Mouse (Mus musculus) midbrain, embryonic 15.5 days (tissue): ENCODE data around the gene Cep112. TPM values are rescaled to one million over a fixed set of nuclear protein-coding genes. Genes with fewer than 3 reads are reported as not detected.

ENCODE experiments used
- ATAC-seq: fragments of 200-750 bp; cut with Nextera tagmentation; replicated peaks from 2 replicates; pipeline ENCODE4 v1.8.0; 2017; ENCODE audit warnings: moderate TSS enrichment
- H3K27ac ChIP-seq: fragments of 300-500 bp; sonication (generic); 2 replicates; pipeline ENCODE4 v1.5.1; 2015; ENCODE audit warnings: mild to moderate bottlenecking, inconsistent platforms
- H3K27me3 ChIP-seq: fragments of 300-500 bp; sonication (generic); replicated peaks from 2 replicates; pipeline ENCODE4 v1.6.1; 2015; ENCODE audit warnings: inconsistent platforms
- H3K36me3 ChIP-seq: fragments of 300-500 bp; sonication (generic); replicated peaks from 2 replicates; pipeline ENCODE4 v1.6.1; 2015; ENCODE audit warnings: inconsistent platforms
- H3K4me1 ChIP-seq: fragments of 300-500 bp; sonication (generic); 2 replicates; pipeline ENCODE4 v1.6.1; 2015; ENCODE audit warnings: inconsistent platforms
- H3K4me2 ChIP-seq: fragments of 300-500 bp; sonication (generic); 2 replicates; pipeline ENCODE4 v1.6.1; 2015; ENCODE audit warnings: inconsistent platforms, mild to moderate bottlenecking, moderate library complexity
- H3K4me3 ChIP-seq: fragments of 300-500 bp; sonication (generic); 2 replicates; pipeline ENCODE4 v1.5.1; 2015; ENCODE audit warnings: mild to moderate bottlenecking, inconsistent platforms
- H3K9ac ChIP-seq: fragments of 300-500 bp; sonication (generic); 2 replicates; pipeline ENCODE4 v1.6.1; 2015; ENCODE audit warnings: mild to moderate bottlenecking, inconsistent platforms
- H3K9me3 ChIP-seq: fragments of 300-500 bp; sonication (generic); 2 replicates; pipeline ENCODE4 v1.6.1; 2016; ENCODE audit warnings: inconsistent platforms
- WGBS: fragments of 180-500 bp; shearing (Covaris S2); methylation state at CpG from one replicate; pipeline ENCODE4 v1.1.7; 2015; ENCODE audit warnings: mixed read lengths; 5-methylcytosine and 5-hydroxymethylcytosine counted together
- polyA plus RNA-seq: library from polyadenylated mRNA; unstranded; fragments of >200 nt; fragmentation: Nextera tagmentation; extraction: Ambion mirVana; gene quantifications from 2 replicates; pipeline ENCODE4 v1.2.1, GENCODE M21; 2015

Cep112 gene
- polyA plus RNA-seq = 25.1 and 29.7 TPM in 2 replicates

GRCm38 (mm10) chr11:108424889-108425591, at the start of gene Cep112:
Gene Cep112, plus strand, starts transcription at chr11:108425192.
- ATAC-seq = peak; percentile 96
- H3K27me3 ChIP-seq = no peaks in the 10 kb centered on the region
- WGBS = under 1% methylated on average over 59 of the region's 61 CpGs
- peaks cover 24% of the 10 kb centered on the region for H3K4me1 ChIP-seq
- H3K9me3 ChIP-seq = no peaks in the 10 kb centered on the region
- H3K9ac ChIP-seq = peak within 1 kb of the TSS; percentile 47
- H3K36me3 ChIP-seq = no peaks in the 10 kb centered on the region
- H3K27ac ChIP-seq = peak within 1 kb of the TSS; percentile 55
- peak within 1 kb of the TSS; percentile 77 for H3K4me2 ChIP-seq
- peak within 1 kb of the TSS; percentile 60 for H3K4me3 ChIP-seq

DNA sequence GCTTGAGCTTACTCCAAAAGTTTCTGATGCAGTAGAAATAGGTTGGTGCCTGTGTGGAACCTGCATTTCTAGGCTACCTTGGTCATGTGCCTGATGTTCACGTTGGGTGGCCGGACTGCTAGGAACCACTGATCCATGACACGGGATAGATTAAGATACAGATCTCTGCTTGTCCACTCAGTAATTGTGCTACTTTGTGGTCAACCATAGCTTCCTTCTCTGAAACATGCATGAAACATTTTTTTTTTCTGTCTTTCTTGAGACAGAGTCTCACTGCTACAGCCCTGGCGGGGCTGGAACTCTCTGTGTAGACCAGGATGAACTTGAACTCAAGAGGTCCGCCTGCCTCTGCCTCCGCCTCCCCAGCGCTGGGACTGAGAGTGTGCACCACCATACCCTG, 48.2 kb upstream of the Cep112 start:
- Histone ChIP-seq H3K27me3 (no peaks in the 10 kb centered on the region), H3K4me3 (no peak overlapping the region), H3K27ac (no peak overlapping the region), H3K36me3 (no peaks in the 10 kb centered on the region), H3K4me1 (0 out of 2 replicates have a peak, but pooled peaks cover 4% of the 10 kb centered on the region), H3K9me3 (no peaks in the 10 kb centered on the region), H3K4me2 (no peak overlapping the region), H3K9ac (no peak overlapping the region)
- ATAC-seq = no peak
- WGBS = 91% methylated on average over 7 of the region's 7 CpGs

DNA sequence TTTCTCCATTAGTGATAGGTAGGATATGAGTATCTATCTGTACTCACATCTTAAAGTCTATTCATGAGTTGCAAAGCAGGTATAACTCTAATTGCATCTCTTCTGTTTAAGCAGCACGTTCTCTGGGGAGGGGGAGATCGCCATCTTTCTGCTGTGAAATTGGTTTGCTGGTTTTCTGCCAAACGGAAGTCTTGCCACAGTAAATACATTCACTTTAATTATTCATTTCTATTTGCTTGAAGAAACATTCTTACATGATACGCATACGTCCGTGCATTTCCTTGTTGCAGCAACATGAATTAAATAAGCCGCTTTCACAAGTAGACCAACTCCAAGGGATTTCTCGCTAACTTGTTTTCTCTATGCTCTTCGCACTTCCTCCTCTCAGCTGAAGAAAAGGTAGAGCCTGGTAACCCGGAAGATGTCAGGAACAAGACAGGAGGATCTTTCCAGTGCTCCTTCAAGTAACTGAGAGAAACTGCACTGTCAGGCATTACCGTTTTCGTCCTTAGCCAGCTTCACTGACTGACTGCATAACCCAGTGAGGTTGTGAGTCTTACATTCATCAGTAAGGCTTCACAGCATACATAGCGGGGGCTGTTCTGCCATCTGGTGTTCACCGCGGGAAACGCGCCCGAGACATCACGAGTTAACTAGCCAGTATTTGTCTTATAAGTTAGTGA, 47.2 kb upstream of the Cep112 start:
- 0 out of 2 replicates have a peak overlapping the region, but pooled peaks have one; percentile 45 for H3K27ac ChIP-seq
- H3K4me2 ChIP-seq = peak overlapping the region; percentile 25; the same call in 1 of the 2 replicates
- no peaks in the 10 kb centered on the region for H3K36me3 ChIP-seq
- no peaks in the 10 kb centered on the region for H3K27me3 ChIP-seq
- no peak overlapping the region for H3K9ac ChIP-seq
- 30% methylated on average over 19 of the region's 19 CpGs for WGBS
- H3K4me3 ChIP-seq = no peak overlapping the region
- H3K9me3 ChIP-seq = no peaks in the 10 kb centered on the region
- peak; percentile 93 for ATAC-seq
- H3K4me1 ChIP-seq = 0 out of 2 replicates have a peak, but pooled peaks cover 4% of the 10 kb centered on the region

GRCm38 (mm10) chr11:108378363-108378751, 46.6 kb upstream of the Cep112 start:
- WGBS = 79% methylated on average over 4 of the region's 4 CpGs
- Histone ChIP-seq H3K9ac (no peak overlapping the region), H3K36me3 (no peaks in the 10 kb centered on the region), H3K9me3 (no peaks in the 10 kb centered on the region), H3K4me1 (0 out of 2 replicates have a peak, but pooled peaks cover 4% of the 10 kb centered on the region), H3K4me2 (no peak overlapping the region), H3K27me3 (no peaks in the 10 kb centered on the region), H3K27ac (no peak overlapping the region), H3K4me3 (no peak overlapping the region)
- ATAC-seq = no peak

DNA sequence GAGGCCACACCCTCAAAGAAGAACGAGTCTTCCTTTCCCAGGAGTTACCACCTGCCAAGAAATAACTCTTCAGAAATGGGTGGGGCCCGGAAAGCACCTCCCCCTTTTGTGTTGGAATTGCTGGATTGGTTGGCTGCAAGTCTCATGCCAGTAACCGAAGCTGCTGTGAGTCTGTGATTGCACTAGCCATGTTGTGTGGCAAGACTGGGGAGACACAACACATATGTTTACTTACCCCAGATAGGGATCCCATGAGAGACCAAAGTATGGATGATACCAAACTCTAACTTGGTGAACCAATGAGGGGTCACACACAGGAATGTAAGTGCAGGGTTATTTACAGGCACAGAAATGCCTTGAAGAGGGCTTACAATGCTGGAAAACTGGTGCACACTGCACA, 42.3 kb upstream of the Cep112 start:
- H3K36me3 ChIP-seq = no peaks in the 10 kb centered on the region
- no peak for ATAC-seq
- WGBS = 82% methylated on average over 3 of the region's 3 CpGs
- H3K27me3 ChIP-seq = no peaks in the 10 kb centered on the region
- no peak overlapping the region for H3K9ac ChIP-seq
- peaks cover 7% of the 10 kb centered on the region; the same call in 1 of the 2 replicates for H3K4me1 ChIP-seq
- no peak overlapping the region for H3K4me2 ChIP-seq
- no peaks in the 10 kb centered on the region for H3K9me3 ChIP-seq
- H3K4me3 ChIP-seq = no peak overlapping the region
- no peak overlapping the region for H3K27ac ChIP-seq

- peaks cover 4% of the 10 kb centered on the region; the same call in 1 of the 2 replicates for H3K4me1 ChIP-seq
- no peaks in the 10 kb centered on the region for H3K36me3 ChIP-seq
- WGBS = 49% methylated on average over 4 of the region's 4 CpGs
- no peak overlapping the region for H3K4me2 ChIP-seq
- H3K27ac ChIP-seq = no peak overlapping the region
- no peaks in the 10 kb centered on the region for H3K9me3 ChIP-seq
- ATAC-seq = no peak
- H3K27me3 ChIP-seq = no peaks in the 10 kb centered on the region
- no peak overlapping the region for H3K4me3 ChIP-seq
- no peak overlapping the region for H3K9ac ChIP-seq
Measured at GRCm38 (mm10) chr11:108384920-108385665, 39.9 kb upstream of the Cep112 start.

- no peak overlapping the region for H3K9ac ChIP-seq
- 84% methylated on average over 1 of the region's 1 CpGs for WGBS
- no peaks in the 10 kb centered on the region for H3K27me3 ChIP-seq
- no peak overlapping the region for H3K4me3 ChIP-seq
- H3K36me3 ChIP-seq = no peaks in the 10 kb centered on the region
- peaks cover 4% of the 10 kb centered on the region; the same call in 1 of the 2 replicates for H3K4me1 ChIP-seq
- H3K27ac ChIP-seq = no peak overlapping the region
- ATAC-seq = no peak
- no peak overlapping the region for H3K4me2 ChIP-seq
- no peaks in the 10 kb centered on the region for H3K9me3 ChIP-seq
Measured at GRCm38 (mm10) chr11:108385666-108386024, 39.3 kb upstream of the Cep112 start.

DNA sequence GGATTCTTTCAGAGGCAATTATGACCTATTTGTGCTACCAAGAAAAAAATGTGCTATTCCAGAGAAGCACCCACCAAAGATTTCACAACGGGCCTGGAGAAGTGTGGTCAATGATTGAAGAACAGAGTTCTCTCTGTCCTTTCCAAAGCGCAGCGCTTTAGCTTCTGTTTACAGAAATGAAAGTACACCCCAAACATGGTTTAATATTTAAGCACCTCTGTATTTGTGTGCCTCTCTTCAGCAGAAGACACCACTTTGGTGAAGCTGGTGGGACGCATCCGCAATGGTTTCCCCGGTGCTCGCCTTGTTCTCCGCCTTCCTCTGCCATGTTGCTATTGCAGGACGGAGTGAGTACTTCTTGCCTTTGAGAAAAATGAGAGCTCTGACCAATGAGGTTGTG, 29.9 kb upstream of the Cep112 start:
- Histone ChIP-seq H3K27me3 (no peaks in the 10 kb centered on the region), H3K36me3 (no peaks in the 10 kb centered on the region), H3K9me3 (no peaks in the 10 kb centered on the region), H3K9ac (no peak overlapping the region), H3K4me1 (no peaks in the 10 kb centered on the region), H3K4me3 (no peak overlapping the region), H3K27ac (no peak overlapping the region), H3K4me2 (no peak overlapping the region)
- ATAC-seq = no peak
- WGBS = 95% methylated on average over 9 of the region's 9 CpGs

- ATAC-seq = no peak
Measured at GRCm38 (mm10) chr11:108396076-108396829, 28.7 kb upstream of the Cep112 start.

DNA sequence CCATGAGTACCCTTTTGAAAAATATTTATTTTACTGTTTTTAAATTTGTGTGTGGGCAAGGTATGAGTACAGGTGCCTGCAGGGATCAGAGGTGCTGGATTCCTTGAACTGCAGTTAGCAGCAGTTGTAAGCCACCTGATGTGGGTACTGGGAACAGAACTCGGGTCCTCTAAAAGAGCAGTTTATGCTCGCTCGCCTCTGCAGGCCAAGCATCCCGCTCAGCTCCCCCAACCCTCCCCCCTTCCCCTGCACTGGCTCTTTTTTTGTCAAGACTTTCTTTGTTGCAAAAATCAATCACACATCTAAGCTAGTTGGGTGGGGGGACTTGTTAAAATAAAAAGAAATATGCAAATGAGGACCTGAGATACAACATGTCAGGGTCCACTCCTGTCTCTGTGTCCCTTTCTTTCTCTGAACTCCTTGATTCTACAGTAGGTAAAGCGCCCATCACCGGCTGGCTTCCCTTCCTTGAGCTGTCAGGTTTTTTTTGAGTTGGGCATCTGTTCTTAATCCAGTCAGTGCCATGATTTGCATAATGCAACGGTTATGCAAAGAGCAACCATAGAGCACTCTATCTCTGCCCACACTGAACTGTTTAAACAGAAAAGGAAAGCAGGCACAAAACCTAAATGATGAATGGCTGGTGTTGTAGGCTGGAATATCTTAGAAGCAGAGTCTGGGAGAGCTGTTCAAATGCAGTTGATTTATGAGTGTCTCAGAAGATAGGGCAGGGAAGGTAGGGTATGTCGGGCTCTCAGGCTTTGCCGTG, 14.9 kb upstream of the Cep112 start:
- H3K9ac ChIP-seq = no peak overlapping the region
- 0 out of 2 replicates have a peak, but pooled peaks have one; percentile 24 for ATAC-seq
- H3K36me3 ChIP-seq = no peaks in the 10 kb centered on the region
- no peak overlapping the region for H3K4me3 ChIP-seq
- no peaks in the 10 kb centered on the region for H3K27me3 ChIP-seq
- H3K4me1 ChIP-seq = no peaks in the 10 kb centered on the region
- 34% methylated on average over 7 of the region's 9 CpGs for WGBS
- no peaks in the 10 kb centered on the region for H3K9me3 ChIP-seq
- H3K4me2 ChIP-seq = no peak overlapping the region
- no peak overlapping the region for H3K27ac ChIP-seq

More at GRCm38 (mm10) chr11:108396076-108396829, 28.7 kb upstream of the Cep112 start:
- 89% methylated on average over 7 of the region's 7 CpGs for WGBS
- H3K4me2 ChIP-seq = no peak overlapping the region
- no peaks in the 10 kb centered on the region for H3K27me3 ChIP-seq
- no peak overlapping the region for H3K9ac ChIP-seq
- H3K4me1 ChIP-seq = no peaks in the 10 kb centered on the region
- H3K9me3 ChIP-seq = no peaks in the 10 kb centered on the region
- no peak overlapping the region for H3K4me3 ChIP-seq
- H3K36me3 ChIP-seq = no peaks in the 10 kb centered on the region
- no peak overlapping the region for H3K27ac ChIP-seq

DNA sequence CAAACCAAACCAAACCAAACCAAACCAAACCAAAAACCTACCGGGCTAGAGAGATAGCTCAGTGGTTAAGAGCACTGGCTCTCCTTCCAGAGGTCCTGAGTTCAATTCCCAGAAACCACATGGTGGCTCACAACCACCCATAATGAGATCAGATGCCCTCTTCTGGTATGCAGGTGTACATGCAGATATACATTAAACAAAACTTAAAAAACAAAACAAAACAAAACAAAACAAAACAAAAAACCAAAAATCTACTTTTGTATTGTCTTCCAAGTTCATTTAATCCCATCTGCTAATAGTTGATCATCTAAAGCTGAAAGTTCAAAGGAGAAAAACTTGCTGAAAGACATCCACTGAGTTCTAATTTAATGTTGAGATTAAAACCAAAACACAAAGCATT, 8.6 kb upstream of the Cep112 start:
- no peaks in the 10 kb centered on the region for H3K27me3 ChIP-seq
- no peak for ATAC-seq
- no peak overlapping the region for H3K9ac ChIP-seq
- no peak overlapping the region for H3K4me2 ChIP-seq
- H3K9me3 ChIP-seq = no peaks in the 10 kb centered on the region
- no peak overlapping the region for H3K27ac ChIP-seq
- no peak overlapping the region for H3K4me3 ChIP-seq
- no peaks in the 10 kb centered on the region for H3K4me1 ChIP-seq
- no peaks in the 10 kb centered on the region for H3K36me3 ChIP-seq
- WGBS = 93% methylated on average over 1 of the region's 1 CpGs
